Comparison of ENCODE assay signal across 8 mouse cellular contexts in the genomic region with DNA sequence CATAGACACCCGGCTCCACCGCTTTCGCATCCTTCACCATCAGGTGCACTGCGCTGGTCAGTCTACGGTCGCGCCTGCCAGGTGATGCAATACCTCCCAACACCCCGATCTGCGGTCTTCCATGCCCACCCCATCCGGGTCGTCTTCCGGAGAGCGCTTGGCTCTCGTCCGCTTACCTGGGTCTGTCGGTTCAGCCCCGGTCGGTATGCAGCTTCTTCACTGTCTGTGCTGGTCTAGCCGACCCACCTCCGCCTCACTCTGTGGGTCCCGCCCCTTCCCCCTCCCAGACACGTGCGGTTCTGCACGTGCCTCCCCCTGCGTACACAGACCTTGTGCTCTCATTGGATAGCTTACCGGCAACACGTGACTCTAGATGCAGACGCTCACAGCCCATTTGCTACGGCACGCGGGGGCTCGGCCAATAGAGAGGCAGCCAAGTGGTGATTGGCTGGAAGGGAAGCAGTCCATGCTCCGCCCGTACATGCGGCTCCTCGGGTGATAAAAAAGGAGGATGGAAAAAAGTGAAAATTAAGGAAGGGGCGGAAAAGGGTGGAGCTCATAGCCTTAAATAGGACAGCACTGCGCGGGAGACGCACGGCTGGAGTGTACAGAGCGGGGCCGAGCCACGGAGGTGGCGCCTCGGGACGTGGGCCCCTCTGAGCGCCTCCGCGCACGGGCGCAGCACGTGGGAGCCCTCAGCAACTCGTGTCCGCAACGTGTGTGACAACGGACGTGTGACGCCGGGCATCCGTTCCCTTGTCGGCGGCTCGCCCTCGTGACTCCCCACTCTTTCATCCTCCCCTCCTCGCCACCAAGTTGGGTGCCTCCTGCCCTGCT. TPM values are rescaled to one million over a fixed set of nuclear protein-coding genes. Genes with fewer than 3 reads are reported as not detected.
A peak's percentile ranks its signal among the peaks of the same experiment; 100 is the strongest.
DNase-seq lines count a peak whose midpoint lies in the region; ATAC-seq and TF ChIP-seq lines count a peak whose summit lies in the region.

Ciart (minus strand) TSS at position 273 of the 837 bp plus-strand sequence.

- H3K27me3 ChIP-seq in cerebellum, adult 2 months (ENCODE audit: control insufficient read depth, insufficient read depth, low read length) = no peaks in the 10 kb centered on the region
- H3K27me3 ChIP-seq in forebrain, postnatal 0 days (ENCODE audit: insufficient read depth, low read length) = no peaks in the 10 kb centered on the region
- no peaks in the 10 kb centered on the region for H3K27me3 ChIP-seq in neural tube, embryonic 15.5 days (replicated peaks)

- peak within 1 kb of the TSS; percentile 87 for H3K27ac ChIP-seq in cerebellum, adult 2 months (ENCODE audit: insufficient read depth, low read length)
- 0 out of 2 replicates have a peak within 1 kb of the TSS, but pooled peaks have one; percentile 29 for H3K27ac ChIP-seq in forebrain, postnatal 0 days (ENCODE audit: low read depth, low read length)
- H3K27ac ChIP-seq in layer of hippocampus, adult 2 months = peak within 1 kb of the TSS; percentile 91
- H3K27ac ChIP-seq in neural tube, embryonic 15.5 days (replicated peaks) = peak within 1 kb of the TSS; percentile 56

- peak; percentile 100 for DNase-seq in MEL-GATA-1-ER (ENCODE audit: extremely low read depth, low read depth)
- peak; percentile 92 to 97 for DNase-seq in cerebellum, adult 2 months
- DNase-seq in forebrain, postnatal 0 days = peak; percentile 97
- DNase-seq in heart, postnatal 36 days = peak; percentile 87 to 92
- peak; percentile 94 to 98 for DNase-seq in layer of hippocampus, adult 2 months (ENCODE audit: low spot score in 2 of 2)
- peak; percentile 87 for DNase-seq in lung, adult 2 months
- peak; percentile 92 for DNase-seq in testis, postnatal 10 days (ENCODE audit: low spot score)

- H3K36me3 ChIP-seq in forebrain, postnatal 0 days (ENCODE audit: insufficient read depth) = no peaks in the 10 kb centered on the region
- H3K36me3 ChIP-seq in neural tube, embryonic 15.5 days = no peaks in the 10 kb centered on the region

- TF ChIP-seq CTCF in cerebellum, adult 2 months (IDR thresholded peaks at IDR 0.05; ENCODE audit: borderline replicate concordance, insufficient read depth, low read depth, low read length) = no peak
- TF ChIP-seq CTCF in forebrain, postnatal 0 days (IDR thresholded peaks at IDR 0.05; ENCODE audit: low read depth) = peak; percentile 1; the same call in 1 of the 2 replicates
- no peak for TF ChIP-seq CTCF in layer of hippocampus, adult 2 months (conservative IDR thresholded peaks at IDR 0.05)
- no peak for TF ChIP-seq CTCF in lung, adult 2 months (IDR thresholded peaks at IDR 0.05; ENCODE audit: insufficient read depth, low read length)

- H3K4me2 ChIP-seq in forebrain, postnatal 0 days (ENCODE audit: low read depth) = peak within 1 kb of the TSS; percentile 79
- H3K4me2 ChIP-seq in neural tube, embryonic 15.5 days = peak within 1 kb of the TSS; percentile 100

- peaks cover 5% of the 10 kb centered on the region for H3K4me1 ChIP-seq in cerebellum, adult 2 months (ENCODE audit: control insufficient read depth, insufficient read depth, low read length)
- peaks cover 5% of the 10 kb centered on the region; the same call in 1 of the 2 replicates for H3K4me1 ChIP-seq in forebrain, postnatal 0 days (ENCODE audit: insufficient read depth)
- H3K4me1 ChIP-seq in lung, adult 2 months (ENCODE audit: control insufficient read depth, insufficient read depth, low read length) = peaks cover 3% of the 10 kb centered on the region; the same call in 1 of the 2 replicates
- peaks cover 18% of the 10 kb centered on the region for H3K4me1 ChIP-seq in neural tube, embryonic 15.5 days

- no peaks in the 10 kb centered on the region for H3K9me3 ChIP-seq in forebrain, postnatal 0 days (ENCODE audit: low read length)
- no peaks in the 10 kb centered on the region for H3K9me3 ChIP-seq in neural tube, embryonic 15.5 days (replicated peaks)

- ATAC-seq in forebrain, postnatal 0 days = peak; percentile 100
- peak; percentile 100 for ATAC-seq in neural tube, embryonic 15.5 days (ENCODE audit: low FRiP score)

- H3K4me3 ChIP-seq in cerebellum, adult 2 months (replicated peaks; ENCODE audit: insufficient read depth, low read depth, low read length) = peak within 1 kb of the TSS; percentile 77
- peak within 1 kb of the TSS; percentile 43 for H3K4me3 ChIP-seq in forebrain, postnatal 0 days (ENCODE audit: low read depth, low read length)
- H3K4me3 ChIP-seq in layer of hippocampus, adult 2 months = peak within 1 kb of the TSS; percentile 86
- peak within 1 kb of the TSS; percentile 73 for H3K4me3 ChIP-seq in lung, adult 2 months (replicated peaks; ENCODE audit: extremely low read depth, low read depth, low read length)
- peak within 1 kb of the TSS; percentile 68 for H3K4me3 ChIP-seq in neural tube, embryonic 15.5 days (replicated peaks)

- intact Hi-C loops in heart, postnatal 36 days (cut with DNase I) = loop anchor here (5.0 kb wide), 1 partner anchor 80 kb away; no protein-coding TSS in a partner anchor

- peak within 1 kb of the TSS; percentile 40 for H3K9ac ChIP-seq in forebrain, postnatal 0 days
- peak within 1 kb of the TSS; percentile 51 for H3K9ac ChIP-seq in neural tube, embryonic 15.5 days (replicated peaks)

- under 1% methylated on average over 66 of the region's 66 CpGs for WGBS in cerebellum, adult 2 months
- under 1% methylated on average over 66 of the region's 66 CpGs for WGBS in forebrain, postnatal 0 days
- under 1% methylated on average over 66 of the region's 66 CpGs for WGBS in lung, adult 2 months
- under 1% methylated on average over 54 of the region's 66 CpGs for WGBS in neural tube, embryonic 15.5 days

- peak; percentile 77 for TF ChIP-seq POLR2A in cerebellum, adult 2 months (IDR thresholded peaks at IDR 0.05; ENCODE audit: borderline replicate concordance, insufficient read depth, low read length)
- peak; percentile 81 for TF ChIP-seq POLR2A in lung, adult 2 months (IDR thresholded peaks at IDR 0.05; ENCODE audit: borderline replicate concordance, extremely low read depth, low read depth, low read length)

RNA-seq across cellular contexts. Expression of gene Ciart, which starts in this region (rescaled TPM):
- polyA plus RNA-seq in cerebellum, adult 2 months (2012; rRNA removed) = 48.4 and 48.7 TPM in 2 replicates
- total RNA-seq in forebrain, postnatal 0 days (2014; rRNA removed) = 3.4 and 5.9 TPM in 2 replicates
- 8.2 and 11.2 TPM in 2 replicates for polyA plus RNA-seq in forebrain, postnatal 0 days (2015; fragmentation: Nextera tagmentation; extraction: Ambion mirVana)
- 10 to 100 TPM in 1 of 2 experiments, 1 to 10 TPM in 1; 4.5 to 20.1 TPM for total RNA-seq in heart, postnatal 36 days (2021)
- total RNA-seq in layer of hippocampus, adult 2 months (2021) = 10 to 100 TPM; 10.3 to 11.7 TPM
- polyA plus RNA-seq in lung, adult 2 months (2012; rRNA removed) = 26.1 and 29.3 TPM in 2 replicates
- polyA plus RNA-seq in neural tube, embryonic 15.5 days (2015; fragmentation: Nextera tagmentation; extraction: Ambion mirVana) = 4.3 and 4.5 TPM in 2 replicates

Comparison
In these comparisons a context has a peak if more than half of its experiments do, and no peak if none do; other contexts are left out.
1. Peak in every context shown above with its lines: DNase-seq, ATAC-seq, H3K4me3 ChIP-seq and H3K27ac ChIP-seq.
2. H3K27ac ChIP-seq: peak in every context shown above with its lines; median percentile 91 in layer of hippocampus, adult 2 months; 87 in cerebellum, adult 2 months; 56 in neural tube, embryonic 15.5 days; 29 in forebrain, postnatal 0 days.